Mouse (Mus musculus): ENCODE measurements at regions not wholly inside any gene's neighbourhood (a gene's known extent, or its start where the extent isn't known, plus 50 kb on each side); places are given as distances from the start of the nearest gene placed in this dataset.
A peak's percentile ranks its signal among the peaks of the same experiment; 100 is the strongest.

DNA sequence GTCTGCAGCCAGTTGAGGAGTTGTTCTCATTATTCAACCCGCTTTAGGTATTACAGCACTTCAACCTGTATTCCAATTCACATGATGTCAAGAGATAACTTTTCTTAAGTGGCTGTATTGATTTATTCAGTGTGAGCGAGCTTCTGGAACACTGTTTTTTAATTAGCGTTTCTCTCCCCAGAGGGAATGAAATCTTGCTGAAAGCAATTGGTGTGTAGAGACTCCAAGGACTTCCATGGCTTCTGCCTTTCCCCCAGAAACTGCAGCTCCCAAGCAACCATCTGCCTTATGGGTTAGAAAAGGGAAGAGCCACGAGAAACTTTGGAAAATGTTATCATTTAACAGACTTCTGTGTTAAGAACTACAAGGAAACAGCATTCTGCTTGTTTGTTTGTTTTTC, 121.4 kb downstream of the Rassf9 start:
- Histone ChIP-seq H3K27ac (ENCODE audit: insufficient read depth, low read length) (no peak overlapping the region), H3K4me3 (ENCODE audit: insufficient read depth, low read length) (no peak overlapping the region), H3K4me1 (ENCODE audit: control insufficient read depth, insufficient read depth, low read length) (no peaks in the 10 kb centered on the region)
- no peak for TF ChIP-seq CTCF (IDR thresholded peaks at IDR 0.05; ENCODE audit: borderline replicate concordance, insufficient read depth, low read length)
- no peak for TF ChIP-seq POLR2A (IDR thresholded peaks at IDR 0.05; ENCODE audit: low read depth, low read length)

DNA sequence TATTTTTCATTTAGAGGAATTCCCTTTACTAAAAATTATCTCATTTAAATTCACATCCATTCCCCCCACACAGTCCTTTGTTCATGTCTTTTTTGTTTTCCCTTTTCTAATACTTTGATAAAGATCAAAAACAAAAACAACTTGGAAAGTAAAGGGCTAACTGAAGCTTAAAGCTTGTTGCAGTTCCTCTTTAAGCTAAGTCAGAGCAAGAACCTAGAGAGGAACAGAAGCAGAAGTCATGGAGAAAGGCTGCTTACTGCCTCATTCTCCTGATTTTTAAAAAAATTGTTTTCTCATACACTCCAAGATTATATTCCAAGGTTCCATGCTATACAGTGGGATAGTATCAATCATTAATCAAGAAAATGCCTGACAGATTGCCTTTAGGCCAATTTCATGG, 116.6 kb downstream of the Rassf9 start:
- H3K4me1 ChIP-seq (ENCODE audit: control insufficient read depth, insufficient read depth, low read length), result no peaks in the 10 kb centered on the region
- TF ChIP-seq CTCF (IDR thresholded peaks at IDR 0.05; ENCODE audit: borderline replicate concordance, insufficient read depth, low read length), result no peak
- no peak for TF ChIP-seq POLR2A (IDR thresholded peaks at IDR 0.05; ENCODE audit: low read depth, low read length)
- no peak overlapping the region for H3K4me3 ChIP-seq (ENCODE audit: insufficient read depth, low read length)
- no peak overlapping the region for H3K27ac ChIP-seq (ENCODE audit: insufficient read depth, low read length)

DNA sequence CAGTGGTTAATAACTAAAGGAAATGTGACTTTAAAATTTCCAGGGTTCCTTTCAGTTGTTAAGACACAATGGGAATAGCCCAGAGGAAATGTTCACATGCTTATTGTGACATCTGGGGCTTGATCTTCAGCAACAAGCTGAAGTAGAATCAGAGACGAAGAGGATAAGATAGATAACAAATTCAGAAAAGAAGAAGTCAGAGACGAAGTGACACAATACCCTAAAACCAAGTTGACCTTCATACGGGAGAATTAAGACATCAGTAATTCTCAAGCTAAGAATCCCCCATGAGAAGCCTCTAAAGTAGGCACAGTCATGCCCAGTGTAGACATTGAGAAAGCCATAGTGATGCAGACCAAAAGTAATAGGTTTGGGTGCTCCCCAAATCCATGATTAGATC, 111.9 kb downstream of the Rassf9 start:
- Histone ChIP-seq H3K27ac (ENCODE audit: insufficient read depth, low read length) (no peak overlapping the region), H3K4me3 (ENCODE audit: insufficient read depth, low read length) (no peak overlapping the region), H3K4me1 (ENCODE audit: control insufficient read depth, insufficient read depth, low read length) (no peaks in the 10 kb centered on the region)
- TF ChIP-seq CTCF (IDR thresholded peaks at IDR 0.05; ENCODE audit: borderline replicate concordance, insufficient read depth, low read length), result no peak
- TF ChIP-seq POLR2A (IDR thresholded peaks at IDR 0.05; ENCODE audit: low read depth, low read length), result no peak

- Histone ChIP-seq H3K4me1 (ENCODE audit: control insufficient read depth, insufficient read depth, low read length) (no peaks in the 10 kb centered on the region), H3K4me3 (ENCODE audit: insufficient read depth, low read length) (no peak overlapping the region), H3K27ac (ENCODE audit: insufficient read depth, low read length) (peak overlapping the region; percentile 76; the same call in 1 of the 2 replicates)
- TF ChIP-seq POLR2A (IDR thresholded peaks at IDR 0.05; ENCODE audit: low read depth, low read length) (no peak), CTCF (IDR thresholded peaks at IDR 0.05; ENCODE audit: borderline replicate concordance, insufficient read depth, low read length) (no peak)
These were observed 110.6 kb downstream of the Rassf9 start for GRCm38 (mm10) chr10:102622583-102623008.

- Histone ChIP-seq H3K27ac (ENCODE audit: insufficient read depth, low read length) (no peak overlapping the region), H3K4me3 (ENCODE audit: insufficient read depth, low read length) (no peak overlapping the region), H3K4me1 (ENCODE audit: control insufficient read depth, insufficient read depth, low read length) (no peaks in the 10 kb centered on the region)
- TF ChIP-seq CTCF (IDR thresholded peaks at IDR 0.05; ENCODE audit: borderline replicate concordance, insufficient read depth, low read length) (no peak), POLR2A (IDR thresholded peaks at IDR 0.05; ENCODE audit: low read depth, low read length) (no peak)
These were observed 106.7 kb downstream of the Rassf9 start for GRCm38 (mm10) chr10:102618711-102619110.

DNA sequence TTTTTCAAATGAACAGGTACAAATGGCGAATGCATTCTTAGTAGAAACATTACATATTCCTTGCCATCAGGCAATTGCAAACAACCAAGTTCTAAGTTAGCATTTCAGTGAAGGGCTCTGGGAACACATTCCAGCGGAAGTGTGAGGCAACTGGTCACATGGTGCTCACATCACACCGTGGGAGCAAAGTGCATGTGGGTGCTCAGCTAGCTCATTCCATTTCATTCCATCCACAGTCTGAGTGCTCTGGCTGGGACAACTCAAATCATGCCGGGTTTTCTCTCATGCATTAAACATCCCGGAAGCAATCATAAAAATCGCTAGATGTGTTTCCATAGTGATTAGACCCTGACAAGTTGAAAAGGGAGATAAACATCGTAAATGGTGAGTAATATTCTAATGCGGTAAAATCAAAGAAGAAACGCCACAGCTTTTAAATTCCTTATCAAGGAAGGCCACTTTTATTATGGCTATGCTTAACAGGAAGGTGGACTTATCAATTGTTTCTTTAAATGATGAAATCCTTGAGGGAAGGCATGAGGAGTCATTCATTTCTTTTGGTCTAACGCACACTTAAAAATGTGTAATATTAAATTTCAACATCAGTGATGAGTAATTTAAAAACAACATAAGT, 104.1 kb downstream of the Rassf9 start:
- H3K4me3 ChIP-seq (ENCODE audit: insufficient read depth, low read length), result no peak overlapping the region
- no peak for TF ChIP-seq CTCF (IDR thresholded peaks at IDR 0.05; ENCODE audit: borderline replicate concordance, insufficient read depth, low read length)
- no peak for TF ChIP-seq POLR2A (IDR thresholded peaks at IDR 0.05; ENCODE audit: low read depth, low read length)
- H3K4me1 ChIP-seq (ENCODE audit: control insufficient read depth, insufficient read depth, low read length), result no peaks in the 10 kb centered on the region
- no peak overlapping the region for H3K27ac ChIP-seq (ENCODE audit: insufficient read depth, low read length)

Data from embryonic fibroblast, embryonic 13.5 days (primary cell).